Mouse (Mus musculus) left cerebral cortex, postnatal 10 days (tissue): ENCODE measurements around the gene Axdnd1. TPM values are rescaled to one million over a fixed set of nuclear protein-coding genes. Genes with fewer than 3 reads are reported as not detected.

Source experiments
- DNase-seq, 2 experiments: peaks; one replicate each; pipeline ENCODE4 v3.0.0; 2021 to 2022; ENCODE audit warnings: low spot score in 2 of 2, mixed read lengths in 1 of 2; ENCODE audit errors: extremely low spot score in 1 of 2
- intact Hi-C: fragments of 180-260 bp; cut with DNase I; formaldehyde crosslinking; loops from one replicate; pipeline ENCODE4 v1.15.1; 2025
- total RNA-seq, 2 experiments: library from RNA; stranded (reverse); gene quantifications; 2 replicates each; pipeline ENCODE4 v1.2.3; 2021

The Axdnd1 gene
- under 1 TPM; 0.34 to 0.45 TPM for total RNA-seq

- peak; percentile 74 to 91 for DNase-seq
- intact Hi-C loops = loop anchor here (5.0 to 10.0 kb wide), 2 partner anchors 52 to 214 kb away; partner anchors contain the start of gene Soat1
Measured at GRCm38 (mm10) chr1:156420671-156421297, at the start of gene Axdnd1. Gene Axdnd1, minus strand, starts transcription at chr1:156421159.

DNA sequence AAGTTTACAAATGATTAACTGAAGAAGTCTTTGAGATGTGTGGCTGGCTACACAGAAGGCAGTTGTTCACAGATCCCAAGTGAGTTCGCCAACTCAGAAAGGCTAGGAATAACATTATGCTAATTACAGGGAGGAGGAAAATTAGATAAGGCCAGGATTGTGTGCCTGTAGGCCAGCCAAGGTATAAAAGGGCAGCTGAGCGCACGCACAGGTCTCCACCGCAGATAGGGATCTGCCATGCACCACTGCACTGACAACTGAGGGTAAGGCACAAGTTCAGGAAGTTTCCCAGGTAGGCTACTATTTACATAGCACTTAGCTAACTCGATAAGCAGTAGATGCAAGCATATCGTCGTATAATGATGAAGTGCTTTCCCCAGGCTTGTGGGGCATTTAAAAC lies 49.6 kb upstream of the Axdnd1 start:
- no peak for DNase-seq
- intact Hi-C loops = loop anchor here (5.0 kb wide), 1 partner anchor 48 kb away; the partner anchor contains the start of gene Axdnd1

DNA sequence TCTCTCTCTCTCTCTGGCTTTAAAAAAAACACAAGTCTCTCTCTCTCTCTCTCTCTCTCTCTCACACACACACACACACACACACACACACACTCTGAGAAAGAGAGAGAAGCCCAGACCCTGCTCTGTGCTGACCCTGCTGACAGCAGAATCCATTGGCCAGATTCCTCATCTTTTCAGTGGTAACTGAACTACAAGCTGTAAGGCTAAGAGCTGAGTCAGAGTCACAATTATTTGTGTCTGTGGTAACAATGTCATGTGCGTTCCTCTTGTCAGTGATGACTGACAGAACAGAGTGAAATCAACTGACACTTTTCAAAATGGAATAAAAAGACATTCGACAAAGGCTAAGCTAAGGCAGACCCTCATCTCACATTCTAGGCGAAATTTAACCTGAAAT lies 47.6 kb upstream of the Axdnd1 start:
- intact Hi-C loops = no loop called here

DNA sequence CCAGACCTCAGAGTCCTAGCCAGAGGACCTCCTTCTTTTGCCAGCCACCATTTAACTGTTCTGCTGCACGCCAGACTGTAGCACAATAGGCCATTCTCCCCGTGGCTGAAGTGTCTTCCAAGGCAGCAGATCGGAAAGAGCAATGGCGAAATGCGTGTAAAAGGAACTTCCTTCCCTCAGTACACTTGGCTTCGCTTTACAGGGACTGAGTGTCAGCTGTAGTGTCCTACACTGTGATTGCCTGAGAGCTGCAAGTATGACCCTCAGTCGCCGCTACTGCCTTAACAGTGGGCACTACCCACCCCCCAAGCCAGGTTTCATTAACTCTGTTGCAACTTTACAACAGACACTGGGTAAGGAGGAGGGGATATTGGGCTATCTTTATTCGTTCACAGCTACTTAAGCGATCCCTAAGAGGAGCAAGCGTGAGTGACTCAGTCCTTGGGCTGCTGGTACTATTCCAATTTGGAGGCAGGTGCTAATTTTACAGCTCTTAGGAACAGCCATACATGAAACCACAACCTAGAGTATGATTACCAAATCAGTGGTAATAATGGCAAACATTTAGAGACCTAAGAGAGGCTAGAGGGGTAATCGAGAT lies 46.8 kb upstream of the Axdnd1 start:
- no peak for DNase-seq
- intact Hi-C loops = no loop called here

More for the DNA sequence above, 47.6 kb upstream of the Axdnd1 start:
- no peak for DNase-seq

DNA sequence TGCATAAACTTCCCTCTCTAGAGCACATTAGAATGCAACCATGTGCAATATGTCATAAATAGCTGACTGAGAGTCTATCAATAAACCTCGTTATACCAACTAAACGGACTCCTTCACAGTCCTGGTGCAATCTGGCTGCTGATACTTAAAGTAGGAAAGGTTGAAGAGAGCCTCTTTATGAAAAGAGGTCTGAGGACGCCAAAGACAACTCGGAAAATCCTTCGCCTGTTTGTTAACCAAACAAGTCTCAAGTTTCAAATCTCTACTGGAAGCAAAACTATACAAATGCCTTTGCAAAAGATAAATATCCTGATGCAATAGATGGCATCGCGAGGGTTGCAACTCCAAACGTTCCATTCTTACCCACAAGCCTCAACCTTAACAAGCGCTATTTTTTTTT lies 44.0 kb upstream of the Axdnd1 start:
- intact Hi-C loops = no loop called here
- DNase-seq = no peak

DNA sequence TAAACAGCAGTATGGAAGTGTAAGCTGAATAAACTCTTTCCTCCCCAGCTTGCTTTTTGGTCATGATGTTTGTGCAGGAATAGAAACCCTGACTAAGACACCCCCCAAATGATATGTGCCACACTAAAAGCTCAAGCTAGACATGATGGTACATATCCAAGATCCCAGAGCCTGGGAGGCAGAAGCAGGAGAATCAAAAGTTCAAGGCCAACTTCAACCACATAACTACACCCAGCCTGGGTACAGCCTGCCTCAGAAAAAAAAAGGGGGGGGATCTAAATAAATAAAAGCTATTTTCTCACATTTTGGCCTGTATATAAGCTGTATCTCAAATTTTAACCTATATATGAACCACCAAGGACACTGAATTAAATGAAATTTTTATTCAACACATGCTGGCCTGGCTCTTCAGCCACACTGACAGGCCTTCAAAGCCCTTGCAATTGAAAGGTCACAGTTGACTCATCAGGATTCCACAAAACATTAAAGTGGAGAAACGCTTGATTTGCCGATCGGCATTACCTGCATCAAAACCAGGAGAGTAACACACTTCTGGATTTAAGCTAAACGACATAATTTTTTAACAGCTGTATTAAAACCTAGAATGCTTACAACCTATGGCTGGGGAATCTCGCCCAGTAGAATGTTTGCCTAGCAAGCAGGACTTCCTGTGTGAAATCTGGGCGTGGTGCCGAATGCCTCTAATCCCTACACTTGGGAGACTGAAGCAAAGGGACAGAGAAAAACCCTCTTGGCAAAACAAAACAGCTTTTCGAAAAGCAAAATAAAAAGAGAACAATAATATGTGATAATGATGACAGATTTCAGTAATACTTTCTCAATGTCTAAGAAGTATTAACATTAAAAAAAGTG lies 43.3 kb upstream of the Axdnd1 start:
- intact Hi-C loops = no loop called here
- peak in 1 of 2 experiments; percentile 34 for DNase-seq

DNA sequence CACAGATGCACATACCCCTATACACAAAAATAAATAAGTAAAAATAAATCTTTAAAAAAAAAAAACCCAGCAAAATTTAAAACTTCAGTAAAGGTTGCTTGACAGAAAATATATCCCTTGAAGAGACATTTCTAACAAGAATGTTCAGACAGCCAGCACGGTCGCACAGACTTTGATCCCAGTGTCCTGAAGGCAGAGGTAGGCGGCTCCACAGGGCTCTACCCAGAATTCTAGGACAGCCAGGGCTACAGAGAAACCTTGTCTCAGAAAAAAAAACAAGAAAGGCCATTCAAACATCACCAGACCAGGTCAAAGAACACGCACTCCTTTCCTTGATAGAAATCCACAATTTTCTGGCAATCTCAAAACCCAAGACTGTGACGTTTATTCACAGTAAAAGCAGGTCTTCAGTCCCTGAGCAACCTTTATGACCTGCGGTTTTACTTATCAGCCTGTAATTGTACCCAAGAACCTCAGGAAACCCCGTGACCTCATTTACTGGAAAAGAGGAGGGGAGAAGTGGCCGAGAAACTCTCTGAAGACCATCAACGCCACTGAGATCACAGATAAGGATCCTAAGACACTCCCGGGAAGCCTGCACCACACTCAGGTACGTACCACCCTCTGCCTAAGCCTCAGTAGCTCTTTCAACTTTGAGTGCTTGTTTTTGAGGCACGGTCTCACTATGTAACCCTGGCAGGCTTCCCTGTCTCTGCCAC lies 41.5 kb upstream of the Axdnd1 start:
- no peak for DNase-seq
- intact Hi-C loops = no loop called here

GRCm38 (mm10) chr1:156461036-156461435 lies 40.1 kb upstream of the Axdnd1 start:
- intact Hi-C loops = no loop called here
- DNase-seq = no peak

- intact Hi-C loops = no loop called here
- no peak for DNase-seq
Measured at GRCm38 (mm10) chr1:156460216-156460615, 39.3 kb upstream of the Axdnd1 start.

- intact Hi-C loops = no loop called here
- no peak for DNase-seq
Measured at GRCm38 (mm10) chr1:156459690-156460089, 38.7 kb upstream of the Axdnd1 start.

- DNase-seq = no peak
- intact Hi-C loops = no loop called here
Measured at GRCm38 (mm10) chr1:156458391-156459060, 37.6 kb upstream of the Axdnd1 start.

DNA sequence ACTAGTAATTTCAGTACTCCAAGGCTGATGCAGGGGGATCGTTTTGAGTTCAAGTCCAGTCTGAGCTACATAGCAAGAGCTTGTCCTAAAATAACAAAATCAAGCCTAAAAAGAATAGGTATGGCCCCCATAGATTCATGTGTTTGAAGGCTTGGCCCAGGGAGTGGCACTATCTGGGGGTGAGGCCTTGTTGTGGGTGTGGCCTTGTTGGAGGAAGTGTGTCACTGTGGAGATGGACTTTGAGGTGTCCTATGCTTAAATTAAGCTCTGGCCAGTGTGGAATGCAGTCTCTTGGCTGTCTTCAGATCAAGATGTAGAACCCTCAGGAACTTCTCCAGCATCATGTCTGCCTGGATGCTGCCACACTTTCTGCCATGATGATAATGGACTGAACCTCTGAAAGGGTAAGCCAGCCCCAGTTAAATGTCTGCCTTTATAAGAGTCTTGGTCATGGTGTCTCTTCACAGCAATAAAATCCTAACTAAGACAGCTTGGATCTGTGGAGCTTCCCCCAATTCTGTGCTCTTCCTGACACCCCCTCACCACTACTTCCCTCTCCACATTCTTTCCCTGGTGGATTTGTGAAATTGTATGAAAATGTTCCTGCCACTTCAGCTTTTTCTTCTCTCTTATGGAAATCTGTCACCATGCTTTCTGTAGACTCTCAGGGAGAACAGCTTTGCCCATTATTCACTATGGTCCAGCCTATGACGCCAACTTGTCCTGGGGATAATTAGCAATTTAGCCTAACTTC lies 34.2 kb upstream of the Axdnd1 start:
- no peak for DNase-seq
- intact Hi-C loops = no loop called here

- intact Hi-C loops = no loop called here
- DNase-seq = no peak
Measured at GRCm38 (mm10) chr1:156454384-156454783, 33.4 kb upstream of the Axdnd1 start.

DNA sequence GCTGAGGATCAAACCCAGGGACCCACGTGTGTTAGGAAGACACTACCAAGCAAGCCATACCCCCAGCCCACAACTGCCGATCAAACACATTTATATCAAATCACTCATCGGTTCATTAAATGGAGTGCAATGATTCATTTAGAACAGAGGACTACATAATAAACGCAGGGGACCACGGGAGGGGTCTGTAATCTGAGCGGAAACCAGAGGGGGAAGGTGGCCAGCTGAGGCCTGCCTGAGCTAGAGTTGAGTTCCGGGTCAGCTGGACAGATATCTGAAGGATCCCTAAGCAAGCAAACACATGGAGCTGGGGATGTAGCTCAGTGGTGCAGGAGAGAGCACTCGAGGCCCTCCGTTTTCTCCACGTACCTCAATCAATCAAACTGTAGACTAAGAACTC lies 32.9 kb upstream of the Axdnd1 start:
- DNase-seq = no peak
- intact Hi-C loops = no loop called here

DNA sequence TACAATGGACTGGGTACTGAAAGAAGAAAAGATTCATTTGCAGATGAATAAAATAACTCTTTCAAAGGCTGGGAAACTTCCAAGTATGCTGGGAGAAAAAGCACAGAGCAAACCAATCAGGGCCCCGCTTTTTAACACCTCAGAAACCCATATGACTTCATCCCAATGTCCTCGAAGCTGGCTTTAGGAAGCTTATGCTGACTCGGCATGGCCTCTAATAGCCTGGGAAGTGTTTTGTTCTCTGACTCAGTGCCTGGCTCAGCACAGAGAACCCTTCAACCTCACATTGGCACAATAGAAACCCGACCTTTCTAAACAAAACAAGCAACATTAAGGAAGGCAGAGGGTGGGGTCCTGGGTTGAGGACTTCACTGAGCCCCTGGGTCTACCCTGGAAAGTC lies 29.5 kb upstream of the Axdnd1 start:
- intact Hi-C loops = no loop called here
- no peak for DNase-seq

DNA sequence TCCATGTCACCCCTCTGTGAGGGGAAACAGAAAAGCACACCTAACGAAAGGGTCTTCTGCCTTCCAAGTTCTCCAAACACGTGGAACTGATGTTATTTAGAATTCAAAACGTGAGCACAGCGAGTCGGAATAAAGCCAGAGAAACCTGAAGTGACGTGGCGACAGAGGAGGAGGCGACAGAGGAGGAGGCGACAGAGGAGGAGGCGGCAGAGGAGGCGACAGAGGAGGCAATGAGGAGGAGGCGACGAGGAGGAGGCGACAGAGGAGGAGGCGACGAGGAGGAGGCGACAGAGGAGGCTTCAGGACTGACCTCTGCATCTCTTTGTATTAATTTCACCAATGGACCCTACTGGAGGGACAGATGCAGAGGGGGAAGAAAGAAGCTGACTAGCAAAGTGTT lies 28.7 kb upstream of the Axdnd1 start:
- intact Hi-C loops = no loop called here
- no peak for DNase-seq

DNA sequence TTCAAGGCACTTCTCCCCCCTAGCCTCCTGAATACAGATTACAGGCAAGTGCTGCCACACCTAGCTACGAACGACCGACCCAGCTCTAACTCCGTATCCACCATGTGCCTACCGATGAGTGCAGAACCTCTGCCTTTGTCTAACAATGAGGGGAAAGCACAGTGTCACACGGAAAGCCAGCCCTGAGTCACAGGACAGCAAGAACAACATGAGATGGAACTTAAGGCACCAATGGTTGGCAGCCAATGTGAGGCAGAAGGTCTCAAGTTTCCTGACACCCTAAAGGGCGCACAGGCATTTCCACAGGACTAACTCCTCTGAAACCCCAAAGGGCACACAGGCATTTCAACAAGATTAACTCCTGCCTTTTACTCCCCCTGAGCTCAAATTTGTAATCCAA lies 28.1 kb upstream of the Axdnd1 start:
- intact Hi-C loops = no loop called here
- no peak for DNase-seq

- intact Hi-C loops = no loop called here
- DNase-seq = no peak
Measured at GRCm38 (mm10) chr1:156445049-156445448, 24.1 kb upstream of the Axdnd1 start.
